In the genomic region with DNA sequence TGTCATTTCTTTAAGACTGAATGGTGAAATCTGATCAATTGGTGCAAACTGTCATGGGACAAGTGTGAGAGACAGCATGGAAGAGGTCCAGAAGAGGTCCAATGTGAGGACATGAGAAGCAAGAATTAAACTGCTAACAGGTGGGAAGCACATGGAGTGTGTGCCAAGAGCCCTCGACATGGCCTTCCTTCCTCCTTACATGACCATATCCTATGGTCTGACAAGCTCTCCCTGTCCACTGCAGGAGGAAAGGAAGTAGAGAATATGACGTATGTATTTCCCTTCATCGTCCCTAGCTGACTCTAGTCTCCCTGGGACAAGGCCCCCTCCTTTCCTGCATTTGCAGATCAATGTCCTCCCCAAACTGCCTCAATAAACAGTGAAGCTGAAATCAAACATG, we compare ENCODE assay signal across 24 mouse cellular contexts.
DNase-seq lines count a peak whose midpoint lies in the region; ATAC-seq and TF ChIP-seq lines count a peak whose summit lies in the region.
"Had no signal": no experiment of that assay in that cellular context is flagged by ENCODE, and none has a peak within 500 bp of the region (broad histone marks: within the 10 kb centered on the region; RNA-seq: fewer than 3 reads in every experiment).

No protein-coding gene starts in this region.

- peak; percentile 30; the same call in 1 of the 2 replicates for ATAC-seq in lung, embryonic 16.5 days (ENCODE audit: low read depth)
- no peak for ATAC-seq in inflammation-experienced regulatory T-cells, adult 6 months
- ATAC-seq: CD4-positive, CD25-positive, alpha-beta regulatory T cell, adult 4 months; forebrain, embryonic 13.5 days; forebrain, embryonic 16.5 days; hindbrain, embryonic 16.5 days had no signal

- no peaks in the 10 kb centered on the region for H3K4me1 ChIP-seq in kidney, adult 2 months (ENCODE audit: control insufficient read depth, insufficient read depth, low read length)
- H3K4me1 ChIP-seq in lung, embryonic 16.5 days (replicated peaks; ENCODE audit: control insufficient read depth, insufficient read depth, low read length), result peaks cover 31% of the 10 kb centered on the region
- H3K4me1 ChIP-seq in lung, adult 2 months (ENCODE audit: control insufficient read depth, insufficient read depth, low read length), result no peaks in the 10 kb centered on the region
- H3K4me1 ChIP-seq: forebrain, embryonic 13.5 days had no signal

- peak; percentile 66 for DNase-seq in heart, adult 11 months
- DNase-seq in heart, postnatal 10 days, result no peak
- peak; percentile 27 for DNase-seq in kidney, postnatal 10 days
- DNase-seq in kidney, adult 2 months, result no peak
- DNase-seq in lung, adult 2 months, result no peak
- DNase-seq: adrenal gland, adult 2 months; cerebellum, adult 11 months; cerebellum, adult 2 months; cerebellum, adult 9-11 months; cerebellum, postnatal 25 days; gastrocnemius, postnatal 10 days; gastrocnemius, postnatal 36 days; heart, postnatal 36 days had no signal

- H3K9me3 ChIP-seq in lung, embryonic 16.5 days (ENCODE audit: control insufficient read depth, low read length), result no peaks in the 10 kb centered on the region
- H3K9me3 ChIP-seq: embryonic facial prominence, embryonic 13.5 days; forebrain, embryonic 10.5 days; forebrain, embryonic 13.5 days; hindbrain, embryonic 10.5 days; hindbrain, embryonic 13.5 days had no signal

- H3K4me3 ChIP-seq in kidney, adult 2 months (ENCODE audit: insufficient read depth, low read depth, low read length), result no peak overlapping the region
- H3K4me3 ChIP-seq in lung, embryonic 16.5 days (ENCODE audit: low read length), result no peak overlapping the region
- H3K4me3 ChIP-seq in lung, adult 2 months (replicated peaks; ENCODE audit: extremely low read depth, low read depth, low read length), result no peak overlapping the region
- H3K4me3 ChIP-seq: embryonic facial prominence, embryonic 13.5 days; forebrain, embryonic 10.5 days; forebrain, embryonic 13.5 days; hindbrain, embryonic 10.5 days; hindbrain, embryonic 13.5 days had no signal

- TF ChIP-seq CTCF in kidney, adult 2 months (conservative IDR thresholded peaks at IDR 0.05; ENCODE audit: insufficient read depth, insufficient read length, low read depth, low read length), result no peak
- no peak for TF ChIP-seq CTCF in lung, adult 2 months (IDR thresholded peaks at IDR 0.05; ENCODE audit: insufficient read depth, low read length)

- no peak overlapping the region for H3K4me2 ChIP-seq in lung, embryonic 16.5 days (ENCODE audit: low read depth, low read length)
- H3K4me2 ChIP-seq: embryonic facial prominence, embryonic 13.5 days; forebrain, embryonic 13.5 days; heart, embryonic 11.5 days; hindbrain, embryonic 13.5 days had no signal

- no peak overlapping the region for H3K27ac ChIP-seq in kidney, adult 2 months (ENCODE audit: insufficient read depth, low read depth, low read length)
- H3K27ac ChIP-seq in lung, embryonic 16.5 days (ENCODE audit: low read length), result no peak overlapping the region
- H3K27ac ChIP-seq: embryonic facial prominence, embryonic 13.5 days; forebrain, embryonic 10.5 days; forebrain, embryonic 13.5 days; hindbrain, embryonic 10.5 days; hindbrain, embryonic 13.5 days had no signal

- H3K27me3 ChIP-seq in kidney, adult 2 months (replicated peaks; ENCODE audit: control insufficient read depth, insufficient read depth, low read length), result no peaks in the 10 kb centered on the region; the same call in 1 of the 2 replicates
- no peaks in the 10 kb centered on the region for H3K27me3 ChIP-seq in lung, embryonic 16.5 days (ENCODE audit: control insufficient read depth, insufficient read depth, low read depth, low read length)
- H3K27me3 ChIP-seq: embryonic facial prominence, embryonic 13.5 days; forebrain, embryonic 13.5 days; hindbrain, embryonic 13.5 days had no signal

- no peak overlapping the region for H3K9ac ChIP-seq in lung, embryonic 16.5 days (ENCODE audit: low read length)
- H3K9ac ChIP-seq: embryonic facial prominence, embryonic 13.5 days; forebrain, embryonic 13.5 days; hindbrain, embryonic 13.5 days had no signal

- H3K36me3 ChIP-seq in kidney, adult 2 months (ENCODE audit: control insufficient read depth, insufficient read depth, low read length), result no peaks in the 10 kb centered on the region
- H3K36me3 ChIP-seq in lung, embryonic 16.5 days (ENCODE audit: control insufficient read depth, insufficient read depth, low read length), result no peaks in the 10 kb centered on the region
- H3K36me3 ChIP-seq: embryonic facial prominence, embryonic 13.5 days; forebrain, embryonic 10.5 days; hindbrain, embryonic 10.5 days; hindbrain, embryonic 13.5 days had no signal

- WGBS in kidney, adult 2 months, result 69% methylated on average over 3 of the region's 3 CpGs
- WGBS in lung, embryonic 16.5 days, result 9% methylated on average over 3 of the region's 3 CpGs
- WGBS in lung, adult 2 months, result 27% methylated on average over 3 of the region's 3 CpGs

- TF ChIP-seq POLR2A in kidney, adult 2 months (IDR thresholded peaks at IDR 0.05; ENCODE audit: low read depth, low read length), result no peak
- no peak for TF ChIP-seq POLR2A in lung, adult 2 months (IDR thresholded peaks at IDR 0.05; ENCODE audit: borderline replicate concordance, extremely low read depth, low read depth, low read length)

- intact Hi-C loops in heart, postnatal 10 days (cut with DNase I), result loop anchor here (2.0 kb wide), 1 partner anchor 17 kb away; no protein-coding TSS in a partner anchor

Comparison
In these comparisons a context has a peak if more than half of its experiments do, and no peak if none do; other contexts are left out.
1. DNase-seq: peak in heart, adult 11 months (single experiment) and kidney, postnatal 10 days (single experiment); none in heart, postnatal 10 days (0 of 2), kidney, adult 2 months (single experiment) and lung, adult 2 months (single experiment).